Mouse (Mus musculus): ENCODE results near the gene Meis2. TPM values are rescaled to one million over a fixed set of nuclear protein-coding genes. Genes with fewer than 3 reads are reported as not detected.

Gene Meis2
- polyA plus RNA-seq, 1 experiment from 2014 or later: 22.6 TPM

GRCm38 (mm10) chr2:116002354-116002753 lies 63.3 kb downstream of the Meis2 start:
- no peaks in the 10 kb centered on the region for H3K27me3 ChIP-seq (ENCODE audit: control insufficient read depth, insufficient read depth, low read length)
- ATAC-seq (replicated peaks; ENCODE audit: extremely low read depth, insufficient read depth, low FRiP score): no peak
- H3K9ac ChIP-seq (ENCODE audit: low read length): no peak overlapping the region
- 67% methylated on average over 6 of the region's 6 CpGs for whole genome bisulfite sequencing
- peaks cover 11% of the 10 kb centered on the region for H3K36me3 ChIP-seq (ENCODE audit: control insufficient read depth, insufficient read depth)
- H3K4me1 ChIP-seq (ENCODE audit: control insufficient read depth, insufficient read depth, low read length): 0 out of 2 replicates have a peak, but pooled peaks cover under 1% of the 10 kb centered on the region
- no peak overlapping the region for H3K27ac ChIP-seq (ENCODE audit: low read length)
- no peaks in the 10 kb centered on the region for H3K9me3 ChIP-seq (replicated peaks; ENCODE audit: control insufficient read depth, low read length)
- H3K4me3 ChIP-seq (ENCODE audit: low read length): no peak overlapping the region
- no peak overlapping the region for H3K4me2 ChIP-seq (ENCODE audit: low read depth, low read length)

GRCm38 (mm10) chr2:116001352-116002138 lies 64.1 kb downstream of the Meis2 start:
- peaks cover 11% of the 10 kb centered on the region for H3K36me3 ChIP-seq (ENCODE audit: control insufficient read depth, insufficient read depth)
- 0 out of 2 replicates have a peak, but pooled peaks cover 3% of the 10 kb centered on the region for H3K4me1 ChIP-seq (ENCODE audit: control insufficient read depth, insufficient read depth, low read length)
- 65% methylated on average over 6 of the region's 6 CpGs for WGBS
- H3K9ac ChIP-seq (ENCODE audit: low read length): no peak overlapping the region
- no peaks in the 10 kb centered on the region for H3K27me3 ChIP-seq (ENCODE audit: control insufficient read depth, insufficient read depth, low read length)
- H3K9me3 ChIP-seq (replicated peaks; ENCODE audit: control insufficient read depth, low read length): no peaks in the 10 kb centered on the region
- H3K4me2 ChIP-seq (ENCODE audit: low read depth, low read length): no peak overlapping the region
- H3K4me3 ChIP-seq (ENCODE audit: low read length): no peak overlapping the region
- H3K27ac ChIP-seq (ENCODE audit: low read length): peak overlapping the region; percentile 14; the same call in 1 of the 2 replicates
- no peak for ATAC-seq (replicated peaks; ENCODE audit: extremely low read depth, insufficient read depth, low FRiP score)

DNA sequence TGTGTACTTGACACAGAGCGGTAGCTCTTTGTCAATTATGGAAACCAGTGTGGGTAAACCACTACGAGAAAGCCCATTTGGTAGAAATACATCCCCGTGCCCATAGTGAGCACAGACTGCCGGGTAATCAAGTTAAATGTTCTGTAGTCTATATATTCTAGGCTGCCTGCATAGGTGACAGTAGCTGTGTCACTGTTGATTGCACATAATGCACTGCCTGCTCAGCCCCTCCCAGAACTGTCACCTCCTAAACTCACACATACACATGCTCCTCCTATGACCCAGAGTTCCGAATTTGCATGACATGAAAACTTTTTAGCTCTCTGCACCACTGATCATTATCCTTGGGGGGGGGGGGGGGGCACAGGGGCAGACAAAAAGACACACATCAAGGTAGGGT lies 65.1 kb downstream of the Meis2 start:
- Histone ChIP-seq H3K27me3 (ENCODE audit: control insufficient read depth, insufficient read depth, low read length) (no peaks in the 10 kb centered on the region), H3K9me3 (replicated peaks; ENCODE audit: control insufficient read depth, low read length) (no peaks in the 10 kb centered on the region), H3K36me3 (ENCODE audit: control insufficient read depth, insufficient read depth) (peaks cover 11% of the 10 kb centered on the region), H3K4me2 (ENCODE audit: low read depth, low read length) (no peak overlapping the region), H3K9ac (ENCODE audit: low read length) (no peak overlapping the region), H3K4me1 (ENCODE audit: control insufficient read depth, insufficient read depth, low read length) (0 out of 2 replicates have a peak, but pooled peaks cover 3% of the 10 kb centered on the region), H3K27ac (ENCODE audit: low read length) (no peak overlapping the region), H3K4me3 (ENCODE audit: low read length) (no peak overlapping the region)
- no peak for ATAC-seq (replicated peaks; ENCODE audit: extremely low read depth, insufficient read depth, low FRiP score)
- WGBS: 80% methylated on average over 5 of the region's 5 CpGs

- Histone ChIP-seq H3K4me1 (ENCODE audit: control insufficient read depth, insufficient read depth, low read length) (0 out of 2 replicates have a peak, but pooled peaks cover 3% of the 10 kb centered on the region), H3K9ac (ENCODE audit: low read length) (no peak overlapping the region), H3K4me2 (ENCODE audit: low read depth, low read length) (no peak overlapping the region), H3K36me3 (ENCODE audit: control insufficient read depth, insufficient read depth) (peaks cover 11% of the 10 kb centered on the region), H3K9me3 (replicated peaks; ENCODE audit: control insufficient read depth, low read length) (no peaks in the 10 kb centered on the region), H3K27ac (ENCODE audit: low read length) (no peak overlapping the region), H3K4me3 (ENCODE audit: low read length) (no peak overlapping the region), H3K27me3 (ENCODE audit: control insufficient read depth, insufficient read depth, low read length) (no peaks in the 10 kb centered on the region)
- WGBS: 53% methylated on average over 5 of the region's 5 CpGs
- ATAC-seq (replicated peaks; ENCODE audit: extremely low read depth, insufficient read depth, low FRiP score): no peak
Measured at GRCm38 (mm10) chr2:115998802-115999201, 66.8 kb downstream of the Meis2 start.

- ATAC-seq (replicated peaks; ENCODE audit: extremely low read depth, insufficient read depth, low FRiP score): no peak
- no peak overlapping the region for H3K27ac ChIP-seq (ENCODE audit: low read length)
- H3K27me3 ChIP-seq (ENCODE audit: control insufficient read depth, insufficient read depth, low read length): no peaks in the 10 kb centered on the region
- WGBS: 87% methylated on average over 2 of the region's 2 CpGs
- H3K9ac ChIP-seq (ENCODE audit: low read length): no peak overlapping the region
- no peaks in the 10 kb centered on the region for H3K9me3 ChIP-seq (replicated peaks; ENCODE audit: control insufficient read depth, low read length)
- no peak overlapping the region for H3K4me3 ChIP-seq (ENCODE audit: low read length)
- H3K4me2 ChIP-seq (ENCODE audit: low read depth, low read length): no peak overlapping the region
- 0 out of 2 replicates have a peak, but pooled peaks cover 3% of the 10 kb centered on the region for H3K4me1 ChIP-seq (ENCODE audit: control insufficient read depth, insufficient read depth, low read length)
- H3K36me3 ChIP-seq (ENCODE audit: control insufficient read depth, insufficient read depth): peaks cover 11% of the 10 kb centered on the region
Measured at GRCm38 (mm10) chr2:115996438-115996837, 69.2 kb downstream of the Meis2 start.

GRCm38 (mm10) chr2:115993877-115994276 lies 71.8 kb downstream of the Meis2 start:
- 0 out of 2 replicates have a peak, but pooled peaks cover 3% of the 10 kb centered on the region for H3K4me1 ChIP-seq (ENCODE audit: control insufficient read depth, insufficient read depth, low read length)
- ATAC-seq (replicated peaks; ENCODE audit: extremely low read depth, insufficient read depth, low FRiP score): no peak
- H3K27ac ChIP-seq (ENCODE audit: low read length): no peak overlapping the region
- no peaks in the 10 kb centered on the region for H3K9me3 ChIP-seq (replicated peaks; ENCODE audit: control insufficient read depth, low read length)
- H3K4me3 ChIP-seq (ENCODE audit: low read length): no peak overlapping the region
- no peaks in the 10 kb centered on the region for H3K27me3 ChIP-seq (ENCODE audit: control insufficient read depth, insufficient read depth, low read length)
- H3K36me3 ChIP-seq (ENCODE audit: control insufficient read depth, insufficient read depth): 0 out of 2 replicates have a peak, but pooled peaks cover 4% of the 10 kb centered on the region
- 86% methylated on average over 4 of the region's 4 CpGs for WGBS
- no peak overlapping the region for H3K9ac ChIP-seq (ENCODE audit: low read length)
- H3K4me2 ChIP-seq (ENCODE audit: low read depth, low read length): no peak overlapping the region

GRCm38 (mm10) chr2:115989249-115989648 lies 76.4 kb downstream of the Meis2 start:
- Histone ChIP-seq H3K27me3 (ENCODE audit: control insufficient read depth, insufficient read depth, low read length) (no peaks in the 10 kb centered on the region), H3K9ac (ENCODE audit: low read length) (no peak overlapping the region), H3K9me3 (replicated peaks; ENCODE audit: control insufficient read depth, low read length) (no peaks in the 10 kb centered on the region), H3K36me3 (ENCODE audit: control insufficient read depth, insufficient read depth) (0 out of 2 replicates have a peak, but pooled peaks cover 4% of the 10 kb centered on the region), H3K4me1 (ENCODE audit: control insufficient read depth, insufficient read depth, low read length) (no peaks in the 10 kb centered on the region), H3K27ac (ENCODE audit: low read length) (no peak overlapping the region), H3K4me3 (ENCODE audit: low read length) (no peak overlapping the region), H3K4me2 (ENCODE audit: low read depth, low read length) (no peak overlapping the region)
- ATAC-seq (replicated peaks; ENCODE audit: extremely low read depth, insufficient read depth, low FRiP score): no peak
- WGBS: 85% methylated on average over 6 of the region's 6 CpGs

- ATAC-seq (replicated peaks; ENCODE audit: extremely low read depth, insufficient read depth, low FRiP score): no peak
- Histone ChIP-seq H3K36me3 (ENCODE audit: control insufficient read depth, insufficient read depth) (0 out of 2 replicates have a peak, but pooled peaks cover 4% of the 10 kb centered on the region), H3K4me2 (ENCODE audit: low read depth, low read length) (no peak overlapping the region), H3K9me3 (replicated peaks; ENCODE audit: control insufficient read depth, low read length) (no peaks in the 10 kb centered on the region), H3K27ac (ENCODE audit: low read length) (no peak overlapping the region), H3K27me3 (ENCODE audit: control insufficient read depth, insufficient read depth, low read length) (no peaks in the 10 kb centered on the region), H3K9ac (ENCODE audit: low read length) (no peak overlapping the region), H3K4me3 (ENCODE audit: low read length) (no peak overlapping the region), H3K4me1 (ENCODE audit: control insufficient read depth, insufficient read depth, low read length) (no peaks in the 10 kb centered on the region)
- WGBS: 91% methylated on average over 4 of the region's 4 CpGs
Measured at GRCm38 (mm10) chr2:115988448-115988847, 77.2 kb downstream of the Meis2 start.

- 0 out of 2 replicates have a peak, but pooled peaks have one; percentile 18 for ATAC-seq (replicated peaks; ENCODE audit: extremely low read depth, insufficient read depth, low FRiP score)
- H3K4me2 ChIP-seq (ENCODE audit: low read depth, low read length): no peak overlapping the region
- no peak overlapping the region for H3K27ac ChIP-seq (ENCODE audit: low read length)
- WGBS: 53% methylated on average over 9 of the region's 9 CpGs
- H3K9ac ChIP-seq (ENCODE audit: low read length): no peak overlapping the region
- H3K27me3 ChIP-seq (ENCODE audit: control insufficient read depth, insufficient read depth, low read length): no peaks in the 10 kb centered on the region
- no peaks in the 10 kb centered on the region for H3K4me1 ChIP-seq (ENCODE audit: control insufficient read depth, insufficient read depth, low read length)
- no peak overlapping the region for H3K4me3 ChIP-seq (ENCODE audit: low read length)
- no peaks in the 10 kb centered on the region for H3K9me3 ChIP-seq (replicated peaks; ENCODE audit: control insufficient read depth, low read length)
- peaks cover 4% of the 10 kb centered on the region; the same call in 1 of the 2 replicates for H3K36me3 ChIP-seq (ENCODE audit: control insufficient read depth, insufficient read depth)
Measured at GRCm38 (mm10) chr2:115984952-115985351, 80.7 kb downstream of the Meis2 start.

All from heart, embryonic 16.5 days (tissue).